Mouse (Mus musculus): ENCODE data around the gene Tmem131. TPM values are rescaled to one million over a fixed set of nuclear protein-coding genes. Genes with fewer than 3 reads are reported as not detected.

Tmem131 gene
- polyA plus RNA-seq, 1 experiment from 2014 or later: 31.3 TPM

- H3K36me3 ChIP-seq (ENCODE audit: control insufficient read depth, insufficient read depth, low read length): no peaks in the 10 kb centered on the region
- H3K4me3 ChIP-seq (ENCODE audit: low read depth, low read length): no peak overlapping the region
- no peaks in the 10 kb centered on the region for H3K9me3 ChIP-seq (ENCODE audit: control insufficient read depth, low read depth, low read length)
- H3K27ac ChIP-seq (ENCODE audit: low read length): no peak overlapping the region
- H3K9ac ChIP-seq (replicated peaks; ENCODE audit: low read depth, low read length): no peak overlapping the region
- 79% methylated on average over 9 of the region's 9 CpGs for WGBS
- ATAC-seq (ENCODE audit: insufficient number of reproducible peaks, insufficient read depth, low FRiP score, low read depth): no peak
- H3K4me2 ChIP-seq (replicated peaks; ENCODE audit: low read depth, low read length): no peak overlapping the region
- H3K4me1 ChIP-seq (ENCODE audit: control insufficient read depth, insufficient read depth, low read length): no peaks in the 10 kb centered on the region
- no peaks in the 10 kb centered on the region for H3K27me3 ChIP-seq (ENCODE audit: control insufficient read depth, insufficient read depth, low read length)
Measured at GRCm38 (mm10) chr1:36982191-36982961, 38.9 kb upstream of the Tmem131 start.

DNA sequence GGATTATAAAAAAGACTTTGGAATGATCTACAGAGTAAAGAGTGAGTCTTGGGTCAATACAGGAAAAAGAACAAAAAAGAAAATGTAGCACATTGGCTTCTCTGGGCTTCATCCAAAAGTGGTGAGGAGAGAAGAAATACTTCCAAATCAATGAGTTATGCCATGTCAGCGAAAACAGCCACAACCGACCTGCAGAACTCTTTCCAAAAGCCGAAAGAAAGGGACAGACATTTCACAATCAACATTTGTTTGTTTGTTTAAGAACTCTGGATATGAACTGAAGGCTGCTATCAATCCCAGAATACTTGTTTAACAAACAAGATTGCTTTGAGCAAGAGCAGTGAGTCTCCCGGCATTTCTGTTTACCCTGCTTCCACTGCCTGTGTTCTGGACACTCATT lies 33.3 kb upstream of the Tmem131 start:
- WGBS: 75% methylated on average over 4 of the region's 4 CpGs
- Histone ChIP-seq H3K4me2 (replicated peaks; ENCODE audit: low read depth, low read length) (no peak overlapping the region), H3K27me3 (ENCODE audit: control insufficient read depth, insufficient read depth, low read length) (no peaks in the 10 kb centered on the region), H3K9ac (replicated peaks; ENCODE audit: low read depth, low read length) (no peak overlapping the region), H3K4me3 (ENCODE audit: low read depth, low read length) (no peak overlapping the region), H3K9me3 (ENCODE audit: control insufficient read depth, low read depth, low read length) (no peaks in the 10 kb centered on the region), H3K27ac (ENCODE audit: low read length) (no peak overlapping the region), H3K36me3 (ENCODE audit: control insufficient read depth, insufficient read depth, low read length) (no peaks in the 10 kb centered on the region), H3K4me1 (ENCODE audit: control insufficient read depth, insufficient read depth, low read length) (no peaks in the 10 kb centered on the region)
- ATAC-seq (ENCODE audit: insufficient number of reproducible peaks, insufficient read depth, low FRiP score, low read depth): no peak

- no peaks in the 10 kb centered on the region for H3K27me3 ChIP-seq (ENCODE audit: control insufficient read depth, insufficient read depth, low read length)
- H3K4me3 ChIP-seq (ENCODE audit: low read depth, low read length): no peak overlapping the region
- H3K27ac ChIP-seq (ENCODE audit: low read length): no peak overlapping the region
- no peaks in the 10 kb centered on the region for H3K36me3 ChIP-seq (ENCODE audit: control insufficient read depth, insufficient read depth, low read length)
- no peak overlapping the region for H3K4me2 ChIP-seq (replicated peaks; ENCODE audit: low read depth, low read length)
- no peaks in the 10 kb centered on the region for H3K4me1 ChIP-seq (ENCODE audit: control insufficient read depth, insufficient read depth, low read length)
- 88% methylated on average over 3 of the region's 3 CpGs for WGBS
- H3K9me3 ChIP-seq (ENCODE audit: control insufficient read depth, low read depth, low read length): no peaks in the 10 kb centered on the region
- H3K9ac ChIP-seq (replicated peaks; ENCODE audit: low read depth, low read length): no peak overlapping the region
- ATAC-seq (ENCODE audit: insufficient number of reproducible peaks, insufficient read depth, low FRiP score, low read depth): no peak
Measured at GRCm38 (mm10) chr1:36970918-36971617, 27.6 kb upstream of the Tmem131 start.

DNA sequence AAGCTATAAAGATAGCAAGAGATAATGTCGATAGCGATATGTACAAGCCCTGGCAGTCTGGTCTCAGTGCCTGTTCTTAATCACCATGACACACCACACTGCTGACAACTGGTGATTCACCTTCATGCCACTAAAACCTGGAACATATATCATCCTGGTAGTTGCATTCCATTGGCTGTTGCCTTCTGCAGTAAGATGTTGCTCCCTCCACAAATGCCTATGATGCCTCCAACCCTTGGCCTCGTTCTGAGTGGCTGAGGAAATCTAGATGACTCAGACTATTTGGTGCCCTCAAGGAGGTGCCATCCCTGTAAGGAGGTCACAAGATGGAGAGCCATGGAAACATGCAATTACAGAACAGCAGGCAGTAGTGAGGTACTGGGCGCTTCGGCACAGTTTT lies 22.4 kb upstream of the Tmem131 start:
- H3K27ac ChIP-seq (ENCODE audit: low read length): no peak overlapping the region
- 90% methylated on average over 5 of the region's 5 CpGs for WGBS
- no peaks in the 10 kb centered on the region for H3K4me1 ChIP-seq (ENCODE audit: control insufficient read depth, insufficient read depth, low read length)
- H3K36me3 ChIP-seq (ENCODE audit: control insufficient read depth, insufficient read depth, low read length): no peaks in the 10 kb centered on the region
- H3K27me3 ChIP-seq (ENCODE audit: control insufficient read depth, insufficient read depth, low read length): no peaks in the 10 kb centered on the region
- H3K9me3 ChIP-seq (ENCODE audit: control insufficient read depth, low read depth, low read length): no peaks in the 10 kb centered on the region
- ATAC-seq (ENCODE audit: insufficient number of reproducible peaks, insufficient read depth, low FRiP score, low read depth): no peak
- no peak overlapping the region for H3K4me2 ChIP-seq (replicated peaks; ENCODE audit: low read depth, low read length)
- H3K4me3 ChIP-seq (ENCODE audit: low read depth, low read length): no peak overlapping the region
- no peak overlapping the region for H3K9ac ChIP-seq (replicated peaks; ENCODE audit: low read depth, low read length)

DNA sequence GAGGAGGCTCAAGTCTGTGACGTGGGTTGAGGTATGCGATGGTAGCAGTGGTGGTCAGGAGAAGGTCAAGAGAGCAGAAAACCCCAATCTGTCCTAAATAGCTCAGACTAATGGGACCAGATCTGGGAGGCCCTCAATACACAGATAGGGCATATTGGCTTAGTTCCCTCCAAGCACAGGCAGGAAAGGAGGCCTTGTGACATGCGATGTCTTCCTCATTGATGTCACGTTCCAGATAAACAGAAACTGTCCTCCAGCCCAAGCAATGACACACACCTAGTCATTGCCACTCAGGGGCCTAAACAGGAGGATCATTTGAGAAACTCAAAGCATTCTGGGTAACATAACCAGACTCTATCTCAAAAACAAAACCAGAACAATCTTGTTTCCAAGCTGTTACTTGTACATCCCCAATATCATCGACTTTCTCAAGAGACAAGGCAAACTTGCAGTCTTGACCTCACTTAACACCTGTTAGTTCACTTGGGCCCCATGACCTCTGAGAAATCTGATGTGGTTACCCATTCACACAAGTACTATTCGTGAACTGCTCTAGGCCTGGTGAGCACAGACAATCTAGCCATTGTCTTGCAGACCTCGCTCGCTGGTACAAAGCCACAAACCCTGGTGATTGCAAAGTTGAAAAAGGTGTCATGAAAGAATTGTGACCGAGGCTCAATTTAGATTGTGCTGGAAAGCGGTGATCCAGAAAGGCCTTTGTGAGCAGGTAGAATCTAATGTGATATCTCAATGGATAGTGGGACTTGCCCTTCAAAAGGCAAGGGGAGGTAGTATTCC lies 19.1 kb upstream of the Tmem131 start:
- 81% methylated on average over 10 of the region's 10 CpGs for WGBS
- H3K4me1 ChIP-seq (ENCODE audit: control insufficient read depth, insufficient read depth, low read length): no peaks in the 10 kb centered on the region
- no peak overlapping the region for H3K4me3 ChIP-seq (ENCODE audit: low read depth, low read length)
- H3K36me3 ChIP-seq (ENCODE audit: control insufficient read depth, insufficient read depth, low read length): no peaks in the 10 kb centered on the region
- H3K4me2 ChIP-seq (replicated peaks; ENCODE audit: low read depth, low read length): no peak overlapping the region
- H3K9ac ChIP-seq (replicated peaks; ENCODE audit: low read depth, low read length): no peak overlapping the region
- no peak overlapping the region for H3K27ac ChIP-seq (ENCODE audit: low read length)
- ATAC-seq (ENCODE audit: insufficient number of reproducible peaks, insufficient read depth, low FRiP score, low read depth): no peak
- no peaks in the 10 kb centered on the region for H3K9me3 ChIP-seq (ENCODE audit: control insufficient read depth, low read depth, low read length)
- H3K27me3 ChIP-seq (ENCODE audit: control insufficient read depth, insufficient read depth, low read length): no peaks in the 10 kb centered on the region

DNA sequence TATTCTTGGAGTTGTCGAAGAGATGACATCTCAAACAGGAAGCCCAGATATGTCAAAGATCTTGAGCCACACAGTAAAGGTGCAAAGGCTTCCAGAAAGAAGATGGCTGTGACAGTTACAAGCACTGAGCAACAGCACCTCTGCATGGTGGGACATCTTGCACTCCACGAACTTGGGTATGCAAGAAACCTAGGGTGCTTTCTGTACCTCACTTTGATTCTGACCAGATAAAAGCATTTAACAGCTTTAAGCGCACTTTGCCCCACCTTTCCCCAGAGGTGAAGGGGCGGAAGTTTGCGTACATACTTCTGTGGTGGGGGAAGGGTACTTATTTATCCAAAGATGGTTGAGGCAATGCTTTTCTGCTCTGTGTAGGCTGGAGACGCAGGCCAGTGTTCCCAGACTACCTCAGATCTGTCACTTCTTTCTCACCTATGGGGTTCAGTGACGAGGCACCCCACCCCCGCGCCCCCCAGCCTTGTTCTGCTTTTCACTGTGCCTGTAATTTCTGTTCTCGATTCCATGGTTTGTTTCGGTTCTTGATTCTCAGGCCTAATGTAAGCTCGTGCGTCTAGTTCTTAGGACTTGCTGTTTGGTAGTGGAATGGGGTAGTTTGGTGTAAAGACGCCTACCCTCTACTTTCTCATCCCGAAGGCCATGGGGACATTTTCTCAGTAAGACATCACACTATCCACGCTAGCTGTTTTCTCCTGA lies 17.2 kb upstream of the Tmem131 start:
- H3K9me3 ChIP-seq (ENCODE audit: control insufficient read depth, low read depth, low read length): no peaks in the 10 kb centered on the region
- H3K27ac ChIP-seq (ENCODE audit: low read length): no peak overlapping the region
- no peaks in the 10 kb centered on the region for H3K27me3 ChIP-seq (ENCODE audit: control insufficient read depth, insufficient read depth, low read length)
- 78% methylated on average over 16 of the region's 16 CpGs for WGBS
- H3K4me2 ChIP-seq (replicated peaks; ENCODE audit: low read depth, low read length): no peak overlapping the region
- H3K9ac ChIP-seq (replicated peaks; ENCODE audit: low read depth, low read length): no peak overlapping the region
- no peak for ATAC-seq (ENCODE audit: insufficient number of reproducible peaks, insufficient read depth, low FRiP score, low read depth)
- H3K4me3 ChIP-seq (ENCODE audit: low read depth, low read length): no peak overlapping the region
- no peaks in the 10 kb centered on the region for H3K4me1 ChIP-seq (ENCODE audit: control insufficient read depth, insufficient read depth, low read length)
- no peaks in the 10 kb centered on the region for H3K36me3 ChIP-seq (ENCODE audit: control insufficient read depth, insufficient read depth, low read length)

DNA sequence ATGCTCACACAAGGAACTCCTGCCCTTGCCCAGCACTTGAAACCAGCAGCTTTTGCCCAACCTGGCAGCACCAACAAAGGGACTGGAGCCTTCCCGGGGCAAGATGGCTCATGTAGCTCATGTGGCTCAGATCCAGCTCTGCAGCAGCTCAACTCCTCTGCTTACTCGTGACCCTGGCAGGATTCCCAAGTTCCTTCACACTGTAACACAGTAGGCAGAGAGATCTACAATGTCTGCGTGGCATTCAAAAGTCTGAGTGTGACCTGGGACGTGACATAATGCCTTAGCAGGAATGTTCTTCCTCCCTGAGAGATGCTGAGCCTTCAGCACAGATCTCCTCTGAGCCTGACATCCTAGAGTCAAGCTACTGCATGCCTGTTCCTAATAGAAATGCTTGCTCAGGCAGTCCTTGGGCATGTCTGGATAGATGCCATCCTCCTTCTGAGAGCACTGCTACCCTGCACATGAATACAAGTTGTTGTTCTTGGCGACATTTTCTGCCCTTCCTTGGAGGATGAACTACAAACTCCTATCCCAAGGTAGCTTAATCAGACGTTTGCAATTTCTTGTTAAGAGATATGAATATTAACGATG lies 6.2 kb upstream of the Tmem131 start:
- no peaks in the 10 kb centered on the region for H3K27me3 ChIP-seq (ENCODE audit: control insufficient read depth, insufficient read depth, low read length)
- 69% methylated on average over 7 of the region's 7 CpGs for WGBS
- no peak overlapping the region for H3K4me3 ChIP-seq (ENCODE audit: low read depth, low read length)
- H3K4me1 ChIP-seq (ENCODE audit: control insufficient read depth, insufficient read depth, low read length): no peaks in the 10 kb centered on the region
- no peak overlapping the region for H3K4me2 ChIP-seq (replicated peaks; ENCODE audit: low read depth, low read length)
- no peak for ATAC-seq (ENCODE audit: insufficient number of reproducible peaks, insufficient read depth, low FRiP score, low read depth)
- H3K9me3 ChIP-seq (ENCODE audit: control insufficient read depth, low read depth, low read length): no peaks in the 10 kb centered on the region
- no peaks in the 10 kb centered on the region for H3K36me3 ChIP-seq (ENCODE audit: control insufficient read depth, insufficient read depth, low read length)
- no peak overlapping the region for H3K9ac ChIP-seq (replicated peaks; ENCODE audit: low read depth, low read length)
- H3K27ac ChIP-seq (ENCODE audit: low read length): no peak overlapping the region

GRCm38 (mm10) chr1:36947448-36947847 lies 4.0 kb upstream of the Tmem131 start:
- 78% methylated on average over 8 of the region's 8 CpGs for WGBS
- ATAC-seq (ENCODE audit: insufficient number of reproducible peaks, insufficient read depth, low FRiP score, low read depth): no peak
- H3K9ac ChIP-seq (replicated peaks; ENCODE audit: low read depth, low read length): no peak overlapping the region
- H3K4me1 ChIP-seq (ENCODE audit: control insufficient read depth, insufficient read depth, low read length): no peaks in the 10 kb centered on the region
- no peak overlapping the region for H3K4me2 ChIP-seq (replicated peaks; ENCODE audit: low read depth, low read length)
- no peaks in the 10 kb centered on the region for H3K27me3 ChIP-seq (ENCODE audit: control insufficient read depth, insufficient read depth, low read length)
- no peaks in the 10 kb centered on the region for H3K9me3 ChIP-seq (ENCODE audit: control insufficient read depth, low read depth, low read length)
- no peak overlapping the region for H3K4me3 ChIP-seq (ENCODE audit: low read depth, low read length)
- H3K36me3 ChIP-seq (ENCODE audit: control insufficient read depth, insufficient read depth, low read length): no peaks in the 10 kb centered on the region
- no peak overlapping the region for H3K27ac ChIP-seq (ENCODE audit: low read length)
